Mouse (Mus musculus) neural tube, embryonic 12.5 days (tissue): ENCODE measurements around the gene Spns3. TPM values are rescaled to one million over a fixed set of nuclear protein-coding genes. Genes with fewer than 3 reads are reported as not detected.

Experiments
- ATAC-seq: fragments of 200-750 bp; cut with Nextera tagmentation; 2 replicates; pipeline ENCODE4 v1.8.0; 2017; ENCODE audit warnings: low read depth, mild to moderate bottlenecking, moderate TSS enrichment, moderate library complexity; ENCODE audit not compliant: low FRiP score
- H3K27ac ChIP-seq: fragments of 300-500 bp; sonication (generic); 2 replicates; pipeline ENCODE4 v1.5.1; 2016
- H3K27me3 ChIP-seq: fragments of 300-500 bp; sonication (generic); replicated peaks from 2 replicates; pipeline ENCODE4 v1.6.1; 2016; ENCODE audit warnings: mild to moderate bottlenecking
- H3K36me3 ChIP-seq: fragments of 300-500 bp; sonication (generic); 2 replicates; pipeline ENCODE4 v1.6.1; 2016; ENCODE audit warnings: mild to moderate bottlenecking
- H3K4me1 ChIP-seq: fragments of 300-500 bp; sonication (generic); 2 replicates; pipeline ENCODE4 v1.6.1; 2016
- H3K4me2 ChIP-seq: fragments of 300-500 bp; sonication (generic); replicated peaks from 2 replicates; pipeline ENCODE4 v1.6.1; 2016; ENCODE audit warnings: mild to moderate bottlenecking
- H3K4me3 ChIP-seq: fragments of 300-500 bp; sonication (generic); 2 replicates; pipeline ENCODE4 v1.5.1; 2016
- H3K9ac ChIP-seq: fragments of 300-500 bp; sonication (generic); 2 replicates; pipeline ENCODE4 v1.6.1; 2016; ENCODE audit warnings: mild to moderate bottlenecking
- H3K9me3 ChIP-seq: fragments of 300-500 bp; sonication (generic); 2 replicates; pipeline ENCODE4 v1.6.1; 2016; ENCODE audit warnings: mild to moderate bottlenecking
- WGBS: fragments of 180-500 bp; shearing (Covaris S2); methylation state at CpG from one replicate; pipeline ENCODE4 v1.1.7; 2016; 5-methylcytosine and 5-hydroxymethylcytosine counted together
- polyA plus RNA-seq: library from polyadenylated mRNA; unstranded; fragments of >200 nt; fragmentation: Nextera tagmentation; extraction: Ambion mirVana; gene quantifications from 2 replicates; pipeline ENCODE4 v1.2.1, GENCODE M21; 2016

Gene Spns3
- polyA plus RNA-seq, 1 experiment from 2014 or later, result not detected

- Histone ChIP-seq H3K36me3 (peaks cover 38% of the 10 kb centered on the region), H3K4me1 (peaks cover 11% of the 10 kb centered on the region), H3K9ac (no peak overlapping the region), H3K4me2 (no peak overlapping the region), H3K27ac (no peak overlapping the region), H3K9me3 (no peaks in the 10 kb centered on the region), H3K27me3 (no peaks in the 10 kb centered on the region), H3K4me3 (no peak overlapping the region)
- WGBS, result 32% methylated on average over 5 of the region's 5 CpGs
- peak; percentile 32; the same call in 1 of the 2 replicates for ATAC-seq
Observed at GRCm38 (mm10) chr11:72455694-72456093, 94.6 kb downstream of the Spns3 start.

- Histone ChIP-seq H3K4me1 (peaks cover 11% of the 10 kb centered on the region), H3K9me3 (no peaks in the 10 kb centered on the region), H3K27ac (no peak overlapping the region), H3K4me2 (no peak overlapping the region), H3K36me3 (peaks cover 62% of the 10 kb centered on the region), H3K4me3 (no peak overlapping the region), H3K27me3 (no peaks in the 10 kb centered on the region), H3K9ac (no peak overlapping the region)
- ATAC-seq, result no peak
- whole genome bisulfite sequencing, result 62% methylated on average over 15 of the region's 15 CpGs
Observed at GRCm38 (mm10) chr11:72453105-72453953, 97.0 kb downstream of the Spns3 start.

DNA sequence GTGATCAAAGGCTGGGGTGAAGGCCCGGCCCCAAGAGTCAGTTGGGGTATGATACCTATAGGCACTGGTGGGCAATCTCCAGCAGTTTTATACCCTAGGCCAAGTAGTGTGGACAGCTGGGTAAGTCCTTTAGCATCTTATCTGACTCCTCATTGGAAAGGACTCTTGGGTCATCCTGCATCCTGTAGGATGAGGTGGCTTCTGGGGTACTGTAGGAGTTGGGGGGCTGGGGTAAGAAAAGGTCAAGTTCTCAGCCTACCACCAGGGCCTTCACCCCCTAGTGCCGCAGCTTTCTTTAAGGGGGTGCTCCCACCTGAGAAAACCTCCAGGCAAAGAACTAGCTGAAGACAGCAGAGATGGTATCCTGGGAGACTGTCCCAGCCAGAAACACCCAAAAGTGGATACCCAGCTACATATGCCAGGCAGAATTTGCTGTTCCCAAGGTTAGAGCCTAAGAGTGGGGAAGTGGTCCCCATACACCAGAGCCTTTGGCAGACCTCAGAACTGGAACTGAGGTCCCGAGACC is 98.1 kb downstream of the Spns3 start:
- no peak overlapping the region for H3K4me3 ChIP-seq
- H3K27me3 ChIP-seq, result no peaks in the 10 kb centered on the region
- no peak overlapping the region for H3K4me2 ChIP-seq
- no peak overlapping the region for H3K27ac ChIP-seq
- peaks cover 69% of the 10 kb centered on the region for H3K36me3 ChIP-seq
- WGBS, result 85% methylated on average over 3 of the region's 3 CpGs
- H3K9ac ChIP-seq, result no peak overlapping the region
- ATAC-seq, result no peak
- peaks cover 11% of the 10 kb centered on the region for H3K4me1 ChIP-seq
- no peaks in the 10 kb centered on the region for H3K9me3 ChIP-seq

DNA sequence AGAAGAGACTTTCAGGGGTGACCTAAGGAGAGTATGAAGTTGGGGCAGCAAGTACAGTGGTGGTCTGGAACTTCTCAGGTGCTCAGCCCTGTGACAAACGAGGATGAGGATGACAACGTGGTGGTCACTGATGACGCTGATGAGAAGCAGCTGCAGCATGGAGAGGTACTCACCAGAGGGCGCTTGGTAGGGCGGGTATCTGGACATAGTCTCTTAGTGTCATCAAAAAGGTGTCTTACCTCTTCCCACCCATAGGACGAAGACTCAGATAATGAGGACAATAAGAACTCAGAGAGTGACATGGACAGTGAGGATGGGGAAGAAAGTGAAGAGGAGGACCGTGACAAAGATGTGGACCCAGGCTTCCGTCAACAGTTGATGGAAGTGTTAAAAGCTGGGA is 102.8 kb downstream of the Spns3 start:
- Histone ChIP-seq H3K27me3 (no peaks in the 10 kb centered on the region), H3K4me1 (peaks cover 3% of the 10 kb centered on the region), H3K9ac (no peak overlapping the region), H3K4me2 (no peak overlapping the region), H3K27ac (no peak overlapping the region), H3K4me3 (no peak overlapping the region), H3K9me3 (no peaks in the 10 kb centered on the region), H3K36me3 (peaks cover 100% of the 10 kb centered on the region)
- no peak for ATAC-seq
- WGBS, result 87% methylated on average over 8 of the region's 8 CpGs

DNA sequence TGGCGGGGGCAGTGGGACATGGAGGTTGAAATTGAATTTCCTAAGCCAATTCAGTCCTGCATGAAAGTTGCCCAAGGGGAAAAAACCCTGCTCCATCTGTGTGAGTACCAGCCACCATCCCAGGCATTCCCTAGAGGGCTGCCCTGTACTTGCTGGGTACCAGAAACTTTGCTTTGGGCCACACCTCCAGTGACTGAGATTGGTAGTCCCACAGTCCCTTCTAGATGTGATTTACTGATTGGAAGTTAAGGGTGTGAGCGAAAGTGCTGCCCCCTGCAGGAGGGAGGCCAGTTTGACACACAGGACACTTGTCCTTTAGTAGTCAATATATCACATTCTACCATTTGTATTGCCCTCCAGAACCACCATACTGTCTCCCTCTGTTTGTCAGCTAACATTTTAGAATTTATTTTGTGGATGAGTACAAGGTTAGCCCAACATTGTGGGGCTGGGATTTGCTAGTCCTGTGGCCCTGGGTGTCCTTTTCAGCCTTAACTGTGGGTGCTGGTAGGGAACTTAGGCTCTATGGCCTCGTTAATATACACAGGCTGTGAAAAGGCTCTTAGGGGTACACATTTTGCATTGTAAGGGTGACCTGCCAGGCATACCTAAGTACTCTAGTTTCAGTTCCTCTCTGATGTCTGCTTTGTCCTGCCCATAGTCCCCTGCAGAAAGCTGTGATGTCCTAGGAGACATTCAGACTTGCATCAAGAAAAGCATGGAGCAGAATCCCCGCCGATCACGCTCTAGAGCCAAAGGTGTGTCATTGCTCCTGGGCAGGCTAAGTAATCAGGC is 103.8 kb downstream of the Spns3 start:
- H3K27ac ChIP-seq, result no peak overlapping the region
- no peak for ATAC-seq
- peaks cover 12% of the 10 kb centered on the region for H3K4me1 ChIP-seq
- peaks cover 93% of the 10 kb centered on the region for H3K36me3 ChIP-seq
- no peaks in the 10 kb centered on the region for H3K9me3 ChIP-seq
- H3K27me3 ChIP-seq, result no peaks in the 10 kb centered on the region
- H3K9ac ChIP-seq, result no peak overlapping the region
- no peak overlapping the region for H3K4me3 ChIP-seq
- H3K4me2 ChIP-seq, result no peak overlapping the region
- WGBS, result 88% methylated on average over 6 of the region's 6 CpGs

Other genes starting within 250 kb of the Spns3 start
- 1.9 and 2.0 TPM in 2 replicates for gene Xaf1, start 248.9 kb downstream of the Spns3 start, polyA plus RNA-seq
- not detected in 2 replicates for gene Fbxo39, start 236.1 kb downstream of the Spns3 start, polyA plus RNA-seq
- 4.5 and 5.3 TPM in 2 replicates for gene Tekt1, start 188.1 kb downstream of the Spns3 start, polyA plus RNA-seq
- 15.0 and 15.7 TPM in 2 replicates for gene Smtnl2, start 138.8 kb downstream of the Spns3 start, polyA plus RNA-seq
- not detected in 2 replicates for gene Ggt6, start 115.0 kb downstream of the Spns3 start, polyA plus RNA-seq
- 105 and 111 TPM in 2 replicates for gene Mybbp1a, start 109.2 kb downstream of the Spns3 start, polyA plus RNA-seq
- gene Spns2, start 60.6 kb downstream of the Spns3 start, polyA plus RNA-seq, result 10.1 and 13.0 TPM in 2 replicates
- 114 and 119 TPM in 2 replicates for gene Ube2g1, start 56.8 kb upstream of the Spns3 start, polyA plus RNA-seq
- 25.1 and 26.8 TPM in 2 replicates for gene Ankfy1, start 139.5 kb upstream of the Spns3 start, polyA plus RNA-seq
- 5.5 and 6.2 TPM in 2 replicates for gene Cyb5d2, start 245.6 kb upstream of the Spns3 start, polyA plus RNA-seq
- gene Zzef1, start 245.7 kb upstream of the Spns3 start, polyA plus RNA-seq, result 12.7 and 13.0 TPM in 2 replicates